Mouse (Mus musculus): ENCODE results near the gene Gorasp2. TPM values are rescaled to one million over a fixed set of nuclear protein-coding genes. Genes with fewer than 3 reads are reported as not detected.

Gene Gorasp2
- polyA plus RNA-seq, 3 experiments from 2014 or later, result 36.1 to 49.2 (median 46.2) TPM

DNA sequence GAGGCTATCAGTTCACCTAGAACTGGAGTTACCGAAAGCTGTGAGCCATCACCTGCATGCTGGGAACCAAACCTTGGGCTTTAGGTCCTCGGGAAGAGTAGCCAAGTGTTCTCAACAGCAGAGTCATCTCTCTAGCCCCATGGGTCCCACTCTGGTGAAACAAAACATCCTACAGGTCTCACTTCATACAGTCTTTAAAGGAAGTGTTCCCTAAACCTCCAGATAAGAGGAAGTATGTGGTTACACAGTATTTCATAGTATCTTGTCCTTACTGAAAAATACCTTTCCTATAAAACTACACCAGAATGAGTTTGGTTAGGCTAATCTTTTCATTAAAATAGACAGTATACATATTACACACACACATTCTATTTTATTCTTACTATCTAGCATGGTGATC lies 81.2 kb downstream of the Gorasp2 start:
- ATAC-seq, result no peak

DNA sequence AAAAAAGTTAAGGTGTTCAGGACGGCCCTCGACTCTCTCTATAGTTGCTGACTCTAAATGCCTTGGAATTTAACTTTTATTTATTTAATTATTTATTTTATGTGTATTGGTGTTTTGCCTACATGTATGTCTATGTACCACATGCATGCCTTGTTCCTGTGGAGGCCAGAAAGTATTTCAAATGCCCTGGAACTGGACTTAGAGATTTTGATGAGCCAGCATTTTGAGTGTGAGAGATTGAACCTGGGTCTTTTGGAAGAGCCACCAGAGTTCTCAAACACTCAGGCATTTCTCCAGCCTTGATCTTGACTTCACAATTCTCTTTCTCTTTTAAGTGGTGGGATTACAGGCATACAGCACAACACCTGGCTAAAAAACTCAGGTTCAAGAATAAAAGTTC lies 90.3 kb downstream of the Gorasp2 start:
- ATAC-seq, result no peak

DNA sequence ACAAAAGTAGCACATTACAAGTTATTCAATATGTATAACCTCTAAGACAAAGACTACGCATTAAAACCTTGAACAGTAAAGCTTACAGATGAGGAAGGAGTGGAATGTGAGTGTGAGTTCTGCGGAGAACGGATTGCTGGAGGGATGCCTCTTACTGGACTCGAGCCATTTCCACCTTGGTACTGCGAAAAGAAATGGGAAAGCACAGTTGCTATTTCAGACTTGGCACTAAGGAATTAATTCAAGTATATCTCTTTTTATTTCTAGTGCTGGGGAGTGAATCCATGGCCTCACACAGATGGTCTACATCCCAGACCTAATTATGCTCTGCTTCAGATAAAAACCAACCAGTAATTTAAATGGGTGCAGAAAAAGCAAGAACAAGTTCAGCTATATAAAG lies 90.8 kb downstream of the Gorasp2 start:
- ATAC-seq, result no peak

Other genes with a start within 250 kb of the Gorasp2 start
- not detected for gene Sp5, start 186.7 kb upstream of the Gorasp2 start, polyA plus RNA-seq (2017; shearing (Covaris generic))
- not detected for gene Erich2, start 152.8 kb upstream of the Gorasp2 start, polyA plus RNA-seq (2017; shearing (Covaris generic))
- under 1 TPM in 2 of 3 experiments, not detected in 1; 0.25 to 0.35 TPM for gene Gad1, start 108.5 kb upstream of the Gorasp2 start, polyA plus RNA-seq (2017; shearing (Covaris generic))
- gene Gm26558, start 532 bp downstream of the Gorasp2 start, polyA plus RNA-seq (2017; shearing (Covaris generic)), result not detected
- gene Tlk1, start 164.2 kb downstream of the Gorasp2 start, polyA plus RNA-seq (2017; shearing (Covaris generic)), result 10 to 100 TPM; 30.5 to 45.3 (median 44.1) TPM